Mouse (Mus musculus): ENCODE measurements at regions not wholly inside any gene's neighbourhood (a gene's known extent, or its start where the extent isn't known, plus 50 kb on each side); places are given as distances from the start of the nearest gene placed in this dataset.

GRCm38 (mm10) chr1:34666226-34666662, 86.8 kb downstream of the Amer3 start:
- Histone ChIP-seq H3K9me3 (replicated peaks; ENCODE audit: control insufficient read depth, insufficient read depth, low read length, poor library complexity, severe bottlenecking) (no peaks in the 10 kb centered on the region), H3K4me1 (ENCODE audit: control insufficient read depth, insufficient read depth, low read length) (no peaks in the 10 kb centered on the region), H3K4me3 (ENCODE audit: low read depth, low read length) (no peak overlapping the region), H3K27me3 (ENCODE audit: control insufficient read depth, insufficient read depth, low read length, poor library complexity, severe bottlenecking) (no peaks in the 10 kb centered on the region), H3K36me3 (ENCODE audit: control insufficient read depth, insufficient read depth, low read length, poor library complexity, severe bottlenecking) (no peaks in the 10 kb centered on the region), H3K9ac (ENCODE audit: low read depth, poor library complexity, severe bottlenecking) (no peak overlapping the region), H3K27ac (ENCODE audit: insufficient read depth, low read length) (no peak overlapping the region)
- TF ChIP-seq POLR2A (IDR thresholded peaks at IDR 0.05; ENCODE audit: insufficient read depth, low read length) (no peak), EP300 (IDR thresholded peaks at IDR 0.05; ENCODE audit: insufficient read depth, low read depth, low read length) (no peak), CTCF (IDR thresholded peaks at IDR 0.05; ENCODE audit: low read depth, low read length) (no peak)

GRCm38 (mm10) chr1:34677105-34677741, 97.8 kb downstream of the Amer3 start:
- no peak overlapping the region for H3K27ac ChIP-seq (ENCODE audit: insufficient read depth, low read length)
- H3K4me3 ChIP-seq (ENCODE audit: low read depth, low read length), result no peak overlapping the region
- H3K9me3 ChIP-seq (replicated peaks; ENCODE audit: control insufficient read depth, insufficient read depth, low read length, poor library complexity, severe bottlenecking), result no peaks in the 10 kb centered on the region
- TF ChIP-seq CTCF (IDR thresholded peaks at IDR 0.05; ENCODE audit: low read depth, low read length) (no peak), POLR2A (IDR thresholded peaks at IDR 0.05; ENCODE audit: insufficient read depth, low read length) (no peak), EP300 (IDR thresholded peaks at IDR 0.05; ENCODE audit: insufficient read depth, low read depth, low read length) (no peak)
- H3K36me3 ChIP-seq (ENCODE audit: control insufficient read depth, insufficient read depth, low read length, poor library complexity, severe bottlenecking), result no peaks in the 10 kb centered on the region
- H3K4me1 ChIP-seq (ENCODE audit: control insufficient read depth, insufficient read depth, low read length), result peaks cover 1% of the 10 kb centered on the region
- H3K9ac ChIP-seq (ENCODE audit: low read depth, poor library complexity, severe bottlenecking), result no peak overlapping the region
- H3K27me3 ChIP-seq (ENCODE audit: control insufficient read depth, insufficient read depth, low read length, poor library complexity, severe bottlenecking), result peaks cover 8% of the 10 kb centered on the region

DNA sequence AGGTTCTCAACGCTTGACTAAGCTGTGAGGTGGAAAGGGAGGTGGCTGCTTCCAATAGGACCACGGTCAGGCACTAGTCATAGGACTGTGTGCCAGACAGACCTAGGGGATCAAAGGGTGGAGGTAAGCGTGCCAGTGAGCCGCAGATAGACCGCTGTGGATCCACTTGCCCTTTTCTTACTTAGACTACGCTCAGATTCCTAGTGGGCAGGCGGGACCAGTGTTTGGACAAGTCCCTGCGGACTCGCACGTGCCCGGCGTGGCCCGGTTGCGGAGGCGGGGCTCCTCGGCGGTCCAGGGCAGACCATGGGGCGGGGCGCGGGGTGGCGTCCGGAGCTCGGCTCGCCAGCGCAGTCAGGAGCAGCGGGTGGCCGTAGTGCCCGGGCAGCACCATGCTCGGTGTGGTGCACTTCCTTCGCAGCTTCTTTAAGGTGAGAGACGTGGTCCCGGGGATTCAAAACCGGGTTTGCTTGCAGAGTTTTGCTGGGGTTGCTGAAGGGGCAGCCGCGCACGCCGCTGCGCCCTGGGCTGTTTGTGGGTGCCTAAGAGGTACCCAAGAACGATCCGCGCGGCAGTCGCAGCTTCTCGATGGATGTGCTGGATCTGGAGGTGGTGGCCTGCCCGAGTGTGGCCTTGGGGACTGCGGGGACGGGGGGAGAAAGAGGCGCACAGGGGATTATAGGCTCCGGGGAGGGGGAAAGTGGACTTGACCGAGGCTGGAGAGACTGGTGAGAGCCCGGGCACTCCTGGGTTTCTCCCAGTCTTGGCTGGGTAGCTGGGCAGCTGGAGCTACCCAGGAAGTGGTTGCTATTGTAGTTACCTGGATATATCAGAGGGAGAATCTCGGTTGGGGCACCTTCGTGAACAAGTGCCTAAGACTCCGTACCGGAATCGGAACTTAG, 98.6 kb downstream of the Amer3 start:
- peaks cover 1% of the 10 kb centered on the region for H3K4me1 ChIP-seq (ENCODE audit: control insufficient read depth, insufficient read depth, low read length)
- H3K27ac ChIP-seq (ENCODE audit: insufficient read depth, low read length), result no peak overlapping the region
- peak overlapping the region; percentile 64 for H3K9ac ChIP-seq (ENCODE audit: low read depth, poor library complexity, severe bottlenecking)
- H3K36me3 ChIP-seq (ENCODE audit: control insufficient read depth, insufficient read depth, low read length, poor library complexity, severe bottlenecking), result no peaks in the 10 kb centered on the region
- TF ChIP-seq POLR2A (IDR thresholded peaks at IDR 0.05; ENCODE audit: insufficient read depth, low read length) (no peak), CTCF (IDR thresholded peaks at IDR 0.05; ENCODE audit: low read depth, low read length) (no peak), EP300 (IDR thresholded peaks at IDR 0.05; ENCODE audit: insufficient read depth, low read depth, low read length) (no peak)
- peaks cover 8% of the 10 kb centered on the region for H3K27me3 ChIP-seq (ENCODE audit: control insufficient read depth, insufficient read depth, low read length, poor library complexity, severe bottlenecking)
- H3K9me3 ChIP-seq (replicated peaks; ENCODE audit: control insufficient read depth, insufficient read depth, low read length, poor library complexity, severe bottlenecking), result no peaks in the 10 kb centered on the region
- H3K4me3 ChIP-seq (ENCODE audit: low read depth, low read length), result peak overlapping the region; percentile 53

DNA sequence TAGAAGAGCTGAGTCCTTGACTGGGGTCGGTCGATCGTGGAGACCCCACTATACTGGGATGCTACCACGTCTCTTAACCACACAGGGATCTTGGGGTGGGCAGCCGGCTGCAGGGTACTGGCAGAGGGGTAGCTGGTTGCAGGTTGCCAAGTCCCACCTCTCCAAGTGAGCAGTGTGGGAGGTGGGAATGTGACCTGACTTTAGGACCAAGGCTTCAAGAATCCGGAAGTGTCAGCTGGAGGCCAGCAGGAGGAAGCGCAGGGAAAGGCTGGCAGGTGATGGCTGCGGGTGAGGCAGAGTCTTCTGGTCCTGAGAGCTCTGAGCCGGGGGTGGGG, 99.2 kb downstream of the Amer3 start:
- TF ChIP-seq CTCF (IDR thresholded peaks at IDR 0.05; ENCODE audit: low read depth, low read length) (no peak), EP300 (IDR thresholded peaks at IDR 0.05; ENCODE audit: insufficient read depth, low read depth, low read length) (no peak), POLR2A (IDR thresholded peaks at IDR 0.05; ENCODE audit: insufficient read depth, low read length) (no peak)
- Histone ChIP-seq H3K4me1 (ENCODE audit: control insufficient read depth, insufficient read depth, low read length) (peaks cover 1% of the 10 kb centered on the region), H3K9me3 (replicated peaks; ENCODE audit: control insufficient read depth, insufficient read depth, low read length, poor library complexity, severe bottlenecking) (no peaks in the 10 kb centered on the region), H3K9ac (ENCODE audit: low read depth, poor library complexity, severe bottlenecking) (no peak overlapping the region), H3K27ac (ENCODE audit: insufficient read depth, low read length) (no peak overlapping the region), H3K36me3 (ENCODE audit: control insufficient read depth, insufficient read depth, low read length, poor library complexity, severe bottlenecking) (no peaks in the 10 kb centered on the region), H3K27me3 (ENCODE audit: control insufficient read depth, insufficient read depth, low read length, poor library complexity, severe bottlenecking) (peaks cover 8% of the 10 kb centered on the region), H3K4me3 (ENCODE audit: low read depth, low read length) (peak overlapping the region; percentile 53)

GRCm38 (mm10) chr1:34686539-34686938, 107.1 kb downstream of the Amer3 start:
- H3K9me3 ChIP-seq (replicated peaks; ENCODE audit: control insufficient read depth, insufficient read depth, low read length, poor library complexity, severe bottlenecking), result no peaks in the 10 kb centered on the region
- no peak for TF ChIP-seq POLR2A (IDR thresholded peaks at IDR 0.05; ENCODE audit: insufficient read depth, low read length)
- TF ChIP-seq EP300 (IDR thresholded peaks at IDR 0.05; ENCODE audit: insufficient read depth, low read depth, low read length), result no peak
- no peak for TF ChIP-seq CTCF (IDR thresholded peaks at IDR 0.05; ENCODE audit: low read depth, low read length)
- H3K4me1 ChIP-seq (ENCODE audit: control insufficient read depth, insufficient read depth, low read length), result no peaks in the 10 kb centered on the region
- no peak overlapping the region for H3K4me3 ChIP-seq (ENCODE audit: low read depth, low read length)
- no peak overlapping the region for H3K9ac ChIP-seq (ENCODE audit: low read depth, poor library complexity, severe bottlenecking)
- H3K36me3 ChIP-seq (ENCODE audit: control insufficient read depth, insufficient read depth, low read length, poor library complexity, severe bottlenecking), result no peaks in the 10 kb centered on the region
- no peak overlapping the region for H3K27ac ChIP-seq (ENCODE audit: insufficient read depth, low read length)
- no peaks in the 10 kb centered on the region for H3K27me3 ChIP-seq (ENCODE audit: control insufficient read depth, insufficient read depth, low read length, poor library complexity, severe bottlenecking)

GRCm38 (mm10) chr1:34696533-34696932, 117.1 kb downstream of the Amer3 start:
- no peak overlapping the region for H3K9ac ChIP-seq (ENCODE audit: low read depth, poor library complexity, severe bottlenecking)
- no peak overlapping the region for H3K4me3 ChIP-seq (ENCODE audit: low read depth, low read length)
- no peaks in the 10 kb centered on the region for H3K4me1 ChIP-seq (ENCODE audit: control insufficient read depth, insufficient read depth, low read length)
- TF ChIP-seq EP300 (IDR thresholded peaks at IDR 0.05; ENCODE audit: insufficient read depth, low read depth, low read length) (no peak), POLR2A (IDR thresholded peaks at IDR 0.05; ENCODE audit: insufficient read depth, low read length) (no peak), CTCF (IDR thresholded peaks at IDR 0.05; ENCODE audit: low read depth, low read length) (no peak)
- no peak overlapping the region for H3K27ac ChIP-seq (ENCODE audit: insufficient read depth, low read length)
- no peaks in the 10 kb centered on the region for H3K36me3 ChIP-seq (ENCODE audit: control insufficient read depth, insufficient read depth, low read length, poor library complexity, severe bottlenecking)
- no peaks in the 10 kb centered on the region for H3K9me3 ChIP-seq (replicated peaks; ENCODE audit: control insufficient read depth, insufficient read depth, low read length, poor library complexity, severe bottlenecking)
- H3K27me3 ChIP-seq (ENCODE audit: control insufficient read depth, insufficient read depth, low read length, poor library complexity, severe bottlenecking), result no peaks in the 10 kb centered on the region
